Mouse (Mus musculus) heart, postnatal 4 days (tissue): Measurements from ENCODE around the gene Commd1. TPM values are rescaled to one million over a fixed set of nuclear protein-coding genes. Genes with fewer than 3 reads are reported as not detected.

Experiments used
- DNase-seq: peaks from one replicate; pipeline ENCODE4 v3.0.0; 2021
- total RNA-seq, 2 experiments: library from RNA; stranded (reverse); gene quantifications; 2 replicates each; pipeline ENCODE4 v1.2.3; 2021

Gene Commd1
- total RNA-seq, 2 experiments from 2014 or later, result 161 to 186 TPM

- no peak for DNase-seq
Observed at GRCm38 (mm10) chr11:22885350-22885749, 96.8 kb downstream of the Commd1 start.

- no peak for DNase-seq
Observed at GRCm38 (mm10) chr11:22883676-22884075, 98.5 kb downstream of the Commd1 start.

DNA sequence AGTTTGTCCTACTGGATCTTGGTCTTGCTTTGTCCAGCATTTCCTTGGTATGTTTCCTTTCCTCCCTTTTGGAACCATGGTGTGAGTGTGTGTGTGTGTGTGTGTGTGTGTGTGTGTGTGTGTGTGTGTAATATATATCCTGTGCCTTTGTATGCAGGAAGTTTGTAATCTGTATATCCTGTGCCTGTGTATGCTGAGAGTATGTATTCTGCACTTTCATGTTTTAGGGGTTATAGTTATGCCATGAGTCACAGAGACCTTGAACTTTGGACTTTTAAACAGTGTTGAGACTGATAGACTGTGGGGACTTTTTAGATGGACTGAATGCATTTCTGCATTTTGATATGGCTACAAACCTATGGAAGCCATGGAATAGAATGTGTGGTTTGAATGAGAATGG lies 99.3 kb downstream of the Commd1 start:
- DNase-seq, result no peak

GRCm38 (mm10) chr11:22880383-22881172 lies 101.6 kb downstream of the Commd1 start:
- DNase-seq, result no peak

DNA sequence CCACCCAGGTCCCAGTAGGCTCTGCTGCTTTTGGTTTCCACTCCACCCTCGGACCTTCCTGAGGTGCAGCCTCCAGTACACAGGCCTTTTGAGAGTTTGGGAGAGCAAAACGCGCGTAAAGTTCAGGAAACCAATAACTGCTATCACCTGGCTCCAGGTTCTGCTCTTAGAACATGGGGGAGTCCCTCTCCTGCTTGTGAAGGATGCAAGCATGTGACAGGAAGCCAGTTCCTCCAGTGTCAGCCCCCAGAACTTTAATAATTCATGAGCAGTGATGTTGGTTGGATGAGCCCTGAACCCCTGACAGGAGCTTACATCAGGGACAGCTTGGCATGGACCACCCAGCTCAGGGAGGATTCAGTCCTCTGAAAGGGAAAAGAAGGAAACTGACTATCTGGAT lies 102.5 kb downstream of the Commd1 start:
- DNase-seq, result no peak

GRCm38 (mm10) chr11:22876680-22877330 lies 105.4 kb downstream of the Commd1 start:
- DNase-seq, result no peak

- DNase-seq, result no peak
Observed at GRCm38 (mm10) chr11:22875279-22875678, 106.9 kb downstream of the Commd1 start.

DNA sequence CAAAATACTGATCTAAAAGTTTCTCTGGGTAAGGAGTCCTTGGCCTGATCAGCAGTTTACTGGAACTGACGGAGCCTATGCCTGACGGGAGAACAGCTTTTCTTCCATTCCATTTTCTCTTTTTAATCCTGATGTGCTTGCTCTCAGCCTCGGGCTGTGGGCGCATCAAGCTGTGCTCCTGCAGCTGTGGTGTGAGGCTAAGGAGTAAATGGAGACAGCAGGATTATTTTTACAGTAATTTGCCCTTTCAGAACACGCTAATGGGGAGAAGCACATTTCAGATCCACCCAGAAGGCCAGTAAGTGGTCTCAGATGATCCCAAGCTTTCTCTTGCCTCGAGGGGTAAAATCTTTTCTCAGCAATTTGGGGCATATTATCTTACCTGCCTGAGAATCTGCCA lies 107.4 kb downstream of the Commd1 start:
- no peak for DNase-seq

- DNase-seq, result peak; percentile 19
Observed at GRCm38 (mm10) chr11:22873383-22873782, 108.8 kb downstream of the Commd1 start.

DNA sequence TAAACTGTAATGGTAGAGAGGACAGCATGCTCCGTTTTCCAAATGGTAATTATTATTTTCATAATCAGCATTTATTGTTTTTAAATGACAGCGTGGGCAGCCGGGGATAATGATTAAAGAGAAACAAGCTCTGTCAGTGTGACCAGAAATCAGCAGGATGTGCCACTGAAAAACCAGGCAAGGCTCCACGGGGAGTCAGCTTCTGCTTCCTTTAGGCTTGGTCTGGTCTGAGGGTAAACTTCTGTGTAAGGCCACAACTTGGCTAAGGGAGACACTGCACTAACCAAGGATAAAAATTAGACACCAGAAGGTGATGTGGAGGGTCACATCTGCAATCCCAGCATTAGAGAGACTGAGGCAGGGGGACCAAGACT lies 109.9 kb downstream of the Commd1 start:
- no peak for DNase-seq

DNA sequence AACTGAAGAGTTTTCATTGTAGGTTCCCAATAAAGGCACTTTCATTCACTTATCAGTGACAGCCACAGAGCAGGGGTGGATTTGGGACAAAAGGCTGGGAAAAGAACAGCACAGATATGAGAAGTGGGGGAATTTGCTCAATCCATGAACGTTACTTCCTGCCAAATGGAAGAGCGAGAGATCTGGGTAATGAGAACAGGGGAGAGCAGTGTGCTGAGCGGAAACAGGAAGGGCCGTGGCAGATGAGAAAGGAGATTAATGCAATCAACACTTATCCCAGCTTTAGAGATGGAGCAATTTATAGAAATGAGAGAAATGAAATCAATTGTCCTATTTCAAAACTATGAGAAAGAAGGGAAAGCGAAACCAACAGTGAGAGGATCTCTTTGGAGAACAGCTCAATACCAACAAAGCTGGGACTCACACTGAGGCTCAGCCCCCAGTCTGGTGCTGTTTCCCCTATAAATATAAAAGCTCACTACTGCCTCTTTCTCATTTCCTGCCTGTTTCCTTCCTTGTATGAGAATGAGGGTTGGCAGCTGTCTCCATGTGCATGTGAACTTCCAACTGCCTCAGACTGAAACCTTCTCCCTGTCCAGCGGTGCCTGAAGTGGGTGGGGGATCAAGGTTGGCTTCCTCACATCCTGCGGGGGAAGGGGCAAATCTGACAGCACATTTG lies 110.4 kb downstream of the Commd1 start:
- no peak for DNase-seq

- DNase-seq, result no peak
Observed at GRCm38 (mm10) chr11:22868582-22868981, 113.6 kb downstream of the Commd1 start.

DNA sequence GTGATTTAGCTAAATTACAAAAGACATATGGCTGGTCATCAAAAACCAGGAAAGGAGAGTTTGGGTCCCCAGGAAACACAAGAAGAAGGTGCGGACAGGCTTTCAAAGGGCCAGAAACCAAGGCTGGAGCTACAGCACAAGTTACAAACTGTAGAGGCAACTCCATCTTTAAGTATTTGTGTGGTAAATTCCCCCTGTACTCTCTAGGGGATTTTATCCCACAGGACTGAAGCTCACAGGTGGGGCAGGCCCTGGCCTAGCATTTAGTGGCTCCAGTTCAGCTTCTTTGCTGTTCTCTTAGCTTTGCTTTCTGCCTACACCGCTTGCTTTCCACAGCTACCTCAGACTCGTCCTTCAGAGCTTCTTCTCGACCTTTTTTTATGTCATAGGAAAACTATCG lies 114.5 kb downstream of the Commd1 start:
- DNase-seq, result no peak

DNA sequence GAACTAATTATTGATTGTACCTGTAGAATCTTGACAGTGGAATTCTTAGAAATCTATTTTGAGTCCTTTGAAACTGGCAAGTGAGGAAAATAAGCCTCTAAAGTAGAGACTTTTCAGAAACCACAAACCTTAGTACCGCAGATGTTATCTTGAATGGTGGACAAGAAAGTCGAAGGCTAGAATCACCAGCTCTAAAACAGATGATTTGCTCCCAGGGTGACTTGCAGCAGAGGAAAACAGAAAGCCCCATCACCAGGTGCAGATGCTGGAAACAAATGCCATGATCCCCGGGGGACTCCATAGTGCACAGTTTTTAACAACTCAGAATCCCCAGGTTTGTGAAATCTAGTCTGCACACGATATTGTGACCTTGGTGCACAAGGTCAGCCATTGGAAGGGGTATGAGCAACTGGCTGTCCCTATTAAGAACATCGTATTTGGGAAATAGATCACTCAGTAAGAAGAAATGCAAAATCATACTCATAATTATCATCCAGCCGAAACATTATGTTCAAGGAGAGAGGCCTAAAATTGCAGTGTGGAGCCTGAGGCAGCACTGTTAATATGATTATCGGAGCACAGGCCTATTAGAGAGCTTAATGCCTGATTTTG lies 116.4 kb downstream of the Commd1 start:
- no peak for DNase-seq

DNA sequence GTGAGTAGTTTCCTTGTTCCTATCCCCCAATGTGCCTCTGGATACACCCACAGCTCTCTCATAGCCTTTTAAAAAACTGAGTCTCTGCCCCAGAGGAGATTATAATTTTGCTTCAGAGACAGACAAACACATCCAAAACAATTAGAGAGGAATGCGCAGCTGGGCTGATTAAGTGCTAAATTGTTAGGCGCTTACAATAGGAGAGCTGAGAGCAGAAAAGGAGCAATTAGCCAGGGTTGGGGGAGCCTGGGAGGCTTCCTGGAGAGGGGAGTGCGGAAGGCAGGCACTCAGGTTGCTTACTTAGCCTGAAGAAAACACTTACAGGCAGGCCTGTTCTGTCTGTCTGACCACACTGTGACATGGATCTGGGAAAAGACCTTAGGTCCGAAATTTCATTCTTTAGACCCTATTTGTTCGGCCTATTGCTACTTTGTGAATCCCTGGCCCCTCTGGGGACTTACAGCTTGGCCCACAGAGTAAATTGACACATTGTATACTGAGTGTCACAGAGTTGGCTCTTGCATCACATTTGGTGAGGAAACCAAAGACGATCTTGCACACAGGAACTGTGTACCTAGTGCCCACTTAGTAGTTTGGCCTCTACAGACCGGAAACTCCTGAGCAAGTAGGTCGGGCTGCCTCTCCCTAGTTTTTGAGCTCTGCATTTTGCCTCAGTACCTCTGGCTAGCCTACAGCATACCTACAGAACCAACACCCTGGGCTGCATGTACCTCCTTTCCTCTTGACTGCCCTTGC lies 117.7 kb downstream of the Commd1 start:
- no peak for DNase-seq

DNA sequence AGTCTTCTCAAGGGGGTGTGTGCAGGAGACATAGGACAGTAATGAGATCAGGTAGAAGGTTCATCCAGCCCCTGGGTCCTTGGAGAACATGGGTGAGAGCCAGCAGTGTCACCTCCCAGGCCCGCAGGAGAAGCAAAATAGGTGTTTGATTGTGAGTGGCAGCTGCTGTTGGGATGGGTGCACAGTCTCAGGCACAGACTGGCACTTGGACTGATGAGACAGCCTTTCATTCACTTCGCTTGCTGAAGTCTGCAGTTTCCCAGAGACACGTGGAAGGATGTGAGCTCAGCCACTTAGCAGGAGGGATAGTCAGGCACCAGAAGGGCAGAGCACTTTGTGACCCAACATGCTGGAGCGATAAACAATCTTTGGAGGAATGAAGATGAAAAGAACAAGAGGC lies 118.6 kb downstream of the Commd1 start:
- no peak for DNase-seq

DNA sequence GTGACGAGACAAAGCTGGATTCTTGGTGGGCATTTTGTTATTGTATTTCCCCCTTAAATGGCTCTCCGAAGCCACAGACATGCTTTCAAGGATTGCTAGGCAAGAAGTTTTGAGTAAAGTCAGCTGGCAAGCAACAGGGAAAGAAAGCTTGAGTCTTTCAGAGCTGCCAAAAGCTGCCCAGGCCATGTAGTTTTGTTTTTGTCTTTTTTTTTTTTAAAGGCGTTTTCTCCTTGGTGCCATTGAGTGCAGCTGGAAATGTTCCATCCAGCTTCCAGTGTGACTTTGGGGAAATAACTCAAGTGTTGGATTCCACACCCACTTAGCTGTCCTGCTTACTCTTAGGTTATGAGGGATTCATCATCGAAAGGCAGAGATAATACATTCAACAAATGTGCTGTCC lies 120.9 kb downstream of the Commd1 start:
- DNase-seq, result no peak

GRCm38 (mm10) chr11:22860335-22861227 lies 121.6 kb downstream of the Commd1 start, which contains the start of gene B3gnt2:
B3gnt2 (minus strand) TSS chr11:22860961.
- peak; percentile 45 for DNase-seq

GRCm38 (mm10) chr11:22859633-22860334 lies 122.4 kb downstream of the Commd1 start:
- peak; percentile 89 for DNase-seq

GRCm38 (mm10) chr11:22859301-22859632 lies 122.9 kb downstream of the Commd1 start:
- peak; percentile 34 for DNase-seq
